Mouse (Mus musculus): ENCODE measurements at regions not wholly inside any gene's neighbourhood (a gene's known extent, or its start where the extent isn't known, plus 50 kb on each side); places are given as distances from the start of the nearest gene placed in this dataset.

GRCm38 (mm10) chr11:112620916-112621315 lies 161.1 kb upstream of the Sox9 start:
- peak; percentile 58 to 59 for DNase-seq
- intact Hi-C loops (cut with DNase I) = no loop called here

GRCm38 (mm10) chr11:112621385-112622120 lies 160.5 kb upstream of the Sox9 start:
- peak; percentile 9 to 11 for DNase-seq
- intact Hi-C loops (cut with DNase I) = no loop called here

GRCm38 (mm10) chr11:112649298-112649697 lies 132.7 kb upstream of the Sox9 start:
- intact Hi-C loops (cut with DNase I) = no loop called here
- DNase-seq = no peak

- intact Hi-C loops (cut with DNase I) = no loop called here
- no peak for DNase-seq
Observed at GRCm38 (mm10) chr11:112657410-112658159, 124.4 kb upstream of the Sox9 start.

- DNase-seq = no peak
- intact Hi-C loops (cut with DNase I) = no loop called here
Observed at GRCm38 (mm10) chr11:112659911-112660310, 122.1 kb upstream of the Sox9 start.

GRCm38 (mm10) chr11:112661426-112661825 lies 120.6 kb upstream of the Sox9 start:
- intact Hi-C loops (cut with DNase I) = no loop called here
- DNase-seq = no peak

- no peak for DNase-seq
- intact Hi-C loops (cut with DNase I) = no loop called here
Observed at GRCm38 (mm10) chr11:112667311-112667710, 114.7 kb upstream of the Sox9 start.

- DNase-seq = no peak
- intact Hi-C loops (cut with DNase I) = no loop called here
Observed at GRCm38 (mm10) chr11:112672086-112672485, 109.9 kb upstream of the Sox9 start.

- DNase-seq = no peak
- intact Hi-C loops (cut with DNase I) = no loop called here
Observed at GRCm38 (mm10) chr11:112690047-112690446, 92.0 kb upstream of the Sox9 start.

GRCm38 (mm10) chr11:112706091-112706490 lies 75.9 kb upstream of the Sox9 start:
- no peak for DNase-seq
- intact Hi-C loops (cut with DNase I) = no loop called here

- intact Hi-C loops (cut with DNase I) = no loop called here
- no peak for DNase-seq
Observed at GRCm38 (mm10) chr11:112708119-112708730, 73.8 kb upstream of the Sox9 start.

- DNase-seq = no peak
- intact Hi-C loops (cut with DNase I) = no loop called here
Observed at GRCm38 (mm10) chr11:112711656-112712055, 70.4 kb upstream of the Sox9 start.

- intact Hi-C loops (cut with DNase I) = no loop called here
- no peak for DNase-seq
Observed at GRCm38 (mm10) chr11:112718547-112718946, 63.5 kb upstream of the Sox9 start.

GRCm38 (mm10) chr11:112720652-112721051 lies 61.4 kb upstream of the Sox9 start:
- DNase-seq = no peak
- intact Hi-C loops (cut with DNase I) = no loop called here

- intact Hi-C loops (cut with DNase I) = no loop called here
- DNase-seq = no peak
Observed at GRCm38 (mm10) chr11:112722936-112723335, 59.1 kb upstream of the Sox9 start.

GRCm38 (mm10) chr11:112728154-112728952 lies 53.7 kb upstream of the Sox9 start:
- DNase-seq = no peak
- intact Hi-C loops (cut with DNase I) = no loop called here
